Comparison of ENCODE assay signal across 9 mouse cellular contexts in genomic region chr15:100537913-100538312, GRCm38 (mm10). TPM values are rescaled to one million over a fixed set of nuclear protein-coding genes. Genes with fewer than 3 reads are reported as not detected.
DNase-seq lines count a peak whose midpoint lies in the region; ATAC-seq lines count a peak whose summit lies in the region.
"Had no signal": no experiment of that assay in that cellular context is flagged by ENCODE, and none has a peak within 500 bp of the region (broad histone marks: within the 10 kb centered on the region; RNA-seq: fewer than 3 reads in every experiment).

No protein-coding gene starts in this region.

- no peak overlapping the region for H3K9ac ChIP-seq in midbrain, embryonic 11.5 days (ENCODE audit: low read length)
- H3K9ac ChIP-seq in midbrain, embryonic 13.5 days (replicated peaks) = no peak overlapping the region
- H3K9ac ChIP-seq: neural tube, embryonic 12.5 days had no signal

- no peaks in the 10 kb centered on the region for H3K4me1 ChIP-seq in midbrain, embryonic 11.5 days (ENCODE audit: control insufficient read depth, insufficient read depth, low read length)
- H3K4me1 ChIP-seq in midbrain, embryonic 13.5 days (replicated peaks) = no peaks in the 10 kb centered on the region
- H3K4me1 ChIP-seq: neural tube, embryonic 12.5 days had no signal

- H3K36me3 ChIP-seq in midbrain, embryonic 11.5 days (ENCODE audit: control insufficient read depth, insufficient read depth, low read length) = peaks cover 3% of the 10 kb centered on the region
- peaks cover 54% of the 10 kb centered on the region for H3K36me3 ChIP-seq in midbrain, embryonic 13.5 days

- no peaks in the 10 kb centered on the region for H3K27me3 ChIP-seq in midbrain, embryonic 11.5 days (ENCODE audit: control insufficient read depth, insufficient read depth, low read length)
- H3K27me3 ChIP-seq in midbrain, embryonic 13.5 days = no peaks in the 10 kb centered on the region
- H3K27me3 ChIP-seq: neural tube, embryonic 12.5 days had no signal

- DNase-seq in gastrocnemius, adult 18-20 months (ENCODE audit: low spot score) = peak; percentile 51
- no peak for DNase-seq in gastrocnemius, adult 8-10 months (ENCODE audit: low spot score in 2 of 2)
- peak; percentile 84 for DNase-seq in midbrain, embryonic 11.5 days (ENCODE audit: low spot score, missing footprints)
- DNase-seq in cerebellum, postnatal 14 days = peak; percentile 43 to 58
- peak; percentile 85 for DNase-seq in lung, postnatal 36 days
- no peak for DNase-seq in gastrocnemius, postnatal 10 days
- no peak for DNase-seq in urinary bladder, postnatal 36 days (ENCODE audit: low spot score in 2 of 2)

- no peaks in the 10 kb centered on the region for H3K9me3 ChIP-seq in midbrain, embryonic 11.5 days (ENCODE audit: control insufficient read depth, low read length)
- H3K9me3 ChIP-seq in midbrain, embryonic 13.5 days = no peaks in the 10 kb centered on the region
- H3K9me3 ChIP-seq: neural tube, embryonic 12.5 days had no signal

- H3K27ac ChIP-seq in midbrain, embryonic 11.5 days (ENCODE audit: low read depth, low read length) = no peak overlapping the region
- no peak overlapping the region for H3K27ac ChIP-seq in midbrain, embryonic 13.5 days
- H3K27ac ChIP-seq: neural tube, embryonic 12.5 days had no signal

- H3K4me2 ChIP-seq in midbrain, embryonic 11.5 days = no peak overlapping the region
- no peak overlapping the region for H3K4me2 ChIP-seq in midbrain, embryonic 13.5 days (replicated peaks)
- H3K4me2 ChIP-seq: neural tube, embryonic 12.5 days had no signal

- no peak for ATAC-seq in midbrain, embryonic 11.5 days (ENCODE audit: low FRiP score)
- ATAC-seq in midbrain, embryonic 13.5 days = no peak

- no peak overlapping the region for H3K4me3 ChIP-seq in midbrain, embryonic 11.5 days (ENCODE audit: low read depth, low read length)
- no peak overlapping the region for H3K4me3 ChIP-seq in midbrain, embryonic 13.5 days (replicated peaks)
- H3K4me3 ChIP-seq: neural tube, embryonic 12.5 days had no signal

- WGBS in midbrain, embryonic 11.5 days = 86% methylated on average over 6 of the region's 6 CpGs
- WGBS in midbrain, embryonic 13.5 days = 85% methylated on average over 6 of the region's 6 CpGs

RNA-seq across cellular contexts. Expression of gene Tfcp2, which starts 13.9 kb away (rescaled TPM):
- total RNA-seq in gastrocnemius, adult 18-20 months (2021) = 10 to 100 TPM; 11.3 to 11.5 TPM
- total RNA-seq in gastrocnemius, adult 8-10 months (2022) = 10 to 100 TPM in 2 of 4 experiments, 1 to 10 TPM in 2; 7.9 to 11.6 (median 9.7) TPM
- polyA plus RNA-seq in midbrain, embryonic 11.5 days (2014; fragmentation: Nextera tagmentation; extraction: Ambion mirVana) = 27.7 and 29.9 TPM in 2 replicates
- polyA plus RNA-seq in midbrain, embryonic 13.5 days (2015; fragmentation: Nextera tagmentation; extraction: Ambion mirVana) = 48.2 and 48.4 TPM in 2 replicates
- total RNA-seq in gastrocnemius, postnatal 10 days (2021) = 10 to 100 TPM; 13.1 to 16.1 TPM

RNA-seq across cellular contexts. Expression of gene Csrnp2, which starts 42.6 kb away (rescaled TPM):
- 1 to 10 TPM; 3.2 to 3.7 TPM for total RNA-seq in gastrocnemius, adult 18-20 months (2021)
- total RNA-seq in gastrocnemius, adult 8-10 months (2022) = 1 to 10 TPM; 2.6 to 4.0 (median 3.4) TPM
- polyA plus RNA-seq in midbrain, embryonic 11.5 days (2014; fragmentation: Nextera tagmentation; extraction: Ambion mirVana) = 20.4 and 21.4 TPM in 2 replicates
- polyA plus RNA-seq in midbrain, embryonic 13.5 days (2015; fragmentation: Nextera tagmentation; extraction: Ambion mirVana) = 44.7 and 45.7 TPM in 2 replicates
- total RNA-seq in gastrocnemius, postnatal 10 days (2021) = 1 to 10 TPM; 2.6 to 4.4 TPM

Comparison
In these comparisons a context has a peak if more than half of its experiments do, and no peak if none do; other contexts are left out.
1. DNase-seq: peak in gastrocnemius, adult 18-20 months (single experiment), midbrain, embryonic 11.5 days (single experiment), cerebellum, postnatal 14 days (2 of 2) and lung, postnatal 36 days (single experiment); none in gastrocnemius, adult 8-10 months (0 of 2), gastrocnemius, postnatal 10 days (single experiment) and urinary bladder, postnatal 36 days (0 of 2).